Mouse (Mus musculus) spleen, postnatal 14 days (tissue): ENCODE data around the gene Akap2.

ENCODE experiments used
- DNase-seq, 2 experiments: peaks; one replicate each; pipeline ENCODE4 v3.0.0; 2021 to 2022; ENCODE audit warnings: low spot score in 2 of 2

Akap2 gene

DNA sequence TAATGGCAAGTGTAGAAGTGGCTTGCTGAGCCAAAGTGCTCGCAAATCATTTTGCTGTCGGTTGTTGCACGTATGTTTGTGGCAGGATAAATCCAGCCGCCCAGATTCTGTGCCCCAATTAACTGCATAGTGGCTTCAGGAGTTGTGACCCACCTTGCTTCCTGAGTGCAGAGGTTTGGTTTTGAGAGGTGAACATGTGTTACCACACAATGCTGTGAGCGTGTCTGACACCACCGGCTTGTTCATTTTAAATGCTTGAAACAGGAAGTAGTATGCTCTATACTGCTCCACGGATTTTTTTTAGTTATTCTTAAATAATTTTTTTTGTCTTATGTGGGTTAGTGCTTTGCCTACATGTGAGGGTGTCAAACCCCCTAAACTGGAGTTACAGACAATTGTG lies 114.9 kb downstream of the Akap2 start:
- no peak for DNase-seq

DNA sequence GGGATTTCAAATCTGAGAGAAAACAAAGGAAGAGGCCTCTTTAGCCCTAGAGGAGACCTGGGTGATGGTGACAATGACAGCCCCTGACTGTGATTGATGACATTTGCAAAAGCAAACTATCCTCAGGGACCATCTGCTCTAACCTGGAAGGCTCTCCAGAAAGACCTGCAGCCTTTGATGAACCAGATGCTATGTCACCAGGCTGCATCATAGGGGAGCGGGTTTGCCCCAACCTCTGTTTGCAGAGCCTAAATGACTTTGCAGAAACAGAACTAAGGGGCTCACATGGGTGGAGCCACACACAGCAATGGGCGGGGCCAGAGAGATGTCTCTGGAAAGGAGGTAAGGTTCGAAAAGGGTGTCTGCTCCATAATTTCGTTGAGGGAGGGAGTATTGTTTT lies 115.6 kb downstream of the Akap2 start:
- no peak for DNase-seq

GRCm38 (mm10) chr4:57834141-57834540 lies 116.7 kb downstream of the Akap2 start:
- no peak for DNase-seq

- DNase-seq = no peak
These were observed 119.6 kb downstream of the Akap2 start for GRCm38 (mm10) chr4:57837089-57837488.

DNA sequence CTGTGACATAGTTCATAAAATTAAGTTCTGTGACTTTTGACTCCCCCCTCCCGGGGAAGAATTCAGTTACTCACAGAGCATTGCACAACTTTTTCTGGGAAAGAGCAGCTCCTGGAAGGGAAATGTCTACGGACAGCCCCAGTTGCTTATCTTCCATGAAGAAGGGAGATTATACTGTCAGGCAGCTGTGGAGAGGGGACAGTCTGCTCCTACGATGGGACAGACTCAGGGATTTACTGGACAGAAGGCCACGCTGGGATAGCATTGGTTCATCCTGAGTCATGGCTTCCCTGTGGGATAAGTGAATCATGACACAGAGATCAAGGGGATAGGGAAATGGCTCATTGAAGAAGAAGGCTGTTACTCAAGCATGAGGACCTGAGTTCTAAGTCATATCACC lies 121.9 kb downstream of the Akap2 start:
- no peak for DNase-seq

GRCm38 (mm10) chr4:57841911-57842310 lies 124.5 kb downstream of the Akap2 start:
- no peak for DNase-seq

- DNase-seq = no peak
These were observed 125.2 kb downstream of the Akap2 start for GRCm38 (mm10) chr4:57842472-57843305.

- DNase-seq = no peak
These were observed 127.6 kb downstream of the Akap2 start for GRCm38 (mm10) chr4:57845031-57845431.

DNA sequence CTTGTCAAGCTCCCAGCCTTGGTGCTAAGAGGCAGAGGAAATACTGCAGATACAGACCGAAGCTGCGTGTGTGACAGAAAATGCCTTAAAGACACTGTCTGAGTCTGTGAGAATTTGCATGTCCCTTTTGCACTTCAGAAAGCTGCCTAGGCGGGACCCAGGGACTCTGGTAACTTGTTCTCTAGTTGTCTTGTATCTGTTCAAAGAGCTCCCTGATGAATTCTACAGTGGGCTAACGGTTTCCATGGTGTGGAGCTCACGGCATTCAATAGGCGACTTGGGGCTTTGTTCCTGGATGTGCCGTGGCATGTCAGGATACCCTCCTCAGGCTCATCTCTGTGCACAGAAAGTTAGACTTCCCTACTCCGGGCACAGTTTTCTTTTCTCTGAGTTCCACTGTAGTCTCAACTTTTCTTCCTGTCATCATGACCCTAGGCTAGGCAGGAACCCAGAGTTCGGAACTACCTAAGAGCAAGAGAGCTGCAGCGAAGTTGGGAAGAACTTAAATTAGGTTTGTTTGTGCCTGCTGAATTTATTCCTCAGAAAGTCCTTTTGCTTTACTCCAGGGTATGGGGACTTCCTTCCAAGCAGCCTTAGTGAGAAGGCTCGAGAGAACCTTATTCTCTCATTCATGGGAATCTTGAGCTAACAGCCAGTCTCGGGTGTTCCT lies 128.2 kb downstream of the Akap2 start:
- DNase-seq = no peak

GRCm38 (mm10) chr4:57846381-57846990 lies 129.0 kb downstream of the Akap2 start:
- no peak for DNase-seq

DNA sequence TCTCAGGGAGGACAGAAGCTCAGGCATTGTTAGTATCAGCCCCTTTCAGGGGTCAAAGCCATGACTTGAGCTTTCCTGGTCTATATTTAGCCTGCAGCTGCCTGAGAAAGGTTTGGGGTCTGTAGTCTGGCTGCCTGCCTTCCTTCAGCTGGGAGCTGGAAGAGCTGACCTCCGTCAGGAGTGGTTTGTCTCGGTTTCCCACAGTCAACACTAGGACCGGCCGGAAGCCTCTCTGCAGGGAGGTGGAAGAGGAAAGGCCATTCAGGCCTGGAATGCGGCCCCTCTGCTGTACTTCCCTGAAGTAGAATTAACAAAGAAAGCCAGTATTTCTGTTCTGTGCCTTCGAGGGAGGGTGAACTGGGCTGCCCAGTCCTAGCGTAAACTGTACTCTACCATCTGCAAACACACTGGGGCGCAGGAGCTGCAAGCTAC lies 129.6 kb downstream of the Akap2 start:
- DNase-seq = no peak

DNA sequence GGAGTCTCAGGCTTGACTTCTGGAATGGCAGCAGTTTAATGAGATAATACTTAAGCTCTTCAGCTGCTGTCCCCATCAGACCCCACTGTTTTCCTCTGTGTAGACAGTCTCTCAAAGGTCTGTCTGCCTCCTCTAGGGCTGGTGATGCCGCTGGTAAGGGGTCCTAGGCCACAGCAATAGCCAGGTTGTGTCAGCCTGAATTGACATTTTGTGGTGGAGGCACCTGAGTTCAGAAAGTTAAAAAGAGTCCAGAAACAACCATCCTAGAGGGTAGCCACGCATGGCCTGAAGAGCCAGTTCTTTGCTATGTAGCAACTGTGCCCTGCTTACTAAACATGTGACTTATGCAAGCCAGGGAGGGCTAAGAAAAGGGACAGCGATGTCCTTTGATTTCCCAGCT lies 130.2 kb downstream of the Akap2 start:
- no peak for DNase-seq

- DNase-seq = no peak
These were observed 132.0 kb downstream of the Akap2 start for GRCm38 (mm10) chr4:57849465-57849864.

GRCm38 (mm10) chr4:57851731-57852130 lies 134.3 kb downstream of the Akap2 start:
- DNase-seq = no peak

GRCm38 (mm10) chr4:57852461-57853040 lies 135.1 kb downstream of the Akap2 start:
- DNase-seq = no peak

GRCm38 (mm10) chr4:57854181-57854580 lies 136.7 kb downstream of the Akap2 start:
- DNase-seq = no peak

DNA sequence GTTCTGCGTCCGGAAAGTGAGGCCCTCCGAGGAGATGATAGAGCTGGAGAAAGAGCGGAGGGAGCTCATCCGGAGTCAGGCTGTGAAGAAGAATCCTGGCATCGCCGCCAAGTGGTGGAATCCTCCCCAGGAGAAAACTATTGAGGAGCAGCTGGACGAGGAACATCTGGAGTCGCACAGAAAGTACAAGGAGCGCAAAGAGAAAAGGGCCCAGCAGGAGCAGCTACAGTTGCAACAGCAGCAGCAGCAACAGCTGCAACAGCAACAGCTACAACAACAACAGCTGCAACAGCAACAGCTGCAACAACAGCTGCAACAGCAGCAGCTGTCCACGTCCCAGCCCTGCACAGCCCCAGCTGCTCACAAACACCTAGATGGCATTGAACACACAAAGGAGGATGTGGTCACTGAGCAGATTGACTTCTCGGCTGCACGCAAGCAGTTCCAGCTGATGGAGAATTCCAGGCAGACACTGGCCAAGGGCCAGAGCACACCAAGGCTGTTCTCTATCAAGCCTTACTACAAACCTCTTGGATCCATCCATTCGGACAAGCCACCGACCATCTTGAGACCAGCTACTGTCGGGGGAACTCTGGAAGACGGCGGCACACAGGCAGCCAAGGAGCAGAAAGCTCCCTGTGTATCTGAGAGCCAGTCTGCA lies 138.0 kb downstream of the Akap2 start:
- DNase-seq = no peak

- DNase-seq = no peak
These were observed 139.2 kb downstream of the Akap2 start for GRCm38 (mm10) chr4:57856673-57857072.

DNA sequence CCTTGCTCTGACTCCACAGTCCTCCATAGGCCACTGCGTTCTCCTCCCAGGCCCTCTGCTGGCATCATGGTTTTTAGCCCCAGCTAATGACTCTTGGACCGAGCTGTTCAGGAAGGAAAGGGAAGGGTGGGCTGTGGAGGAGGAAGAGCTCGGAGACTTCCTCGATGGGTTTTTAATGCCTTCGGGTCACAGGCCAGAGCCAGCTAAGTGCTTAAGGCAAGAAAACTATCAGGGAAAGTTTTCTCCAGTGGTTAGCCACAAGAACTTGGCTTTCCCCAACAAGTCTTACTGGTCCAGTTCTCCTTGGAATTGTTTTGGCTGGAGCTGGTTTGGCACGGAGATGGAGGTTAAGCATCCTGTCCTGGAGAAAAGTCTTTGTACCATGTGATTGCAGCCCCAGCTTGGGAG lies 142.8 kb downstream of the Akap2 start:
- no peak for DNase-seq

- no peak for DNase-seq
These were observed 143.7 kb downstream of the Akap2 start for GRCm38 (mm10) chr4:57861166-57861565.

DNA sequence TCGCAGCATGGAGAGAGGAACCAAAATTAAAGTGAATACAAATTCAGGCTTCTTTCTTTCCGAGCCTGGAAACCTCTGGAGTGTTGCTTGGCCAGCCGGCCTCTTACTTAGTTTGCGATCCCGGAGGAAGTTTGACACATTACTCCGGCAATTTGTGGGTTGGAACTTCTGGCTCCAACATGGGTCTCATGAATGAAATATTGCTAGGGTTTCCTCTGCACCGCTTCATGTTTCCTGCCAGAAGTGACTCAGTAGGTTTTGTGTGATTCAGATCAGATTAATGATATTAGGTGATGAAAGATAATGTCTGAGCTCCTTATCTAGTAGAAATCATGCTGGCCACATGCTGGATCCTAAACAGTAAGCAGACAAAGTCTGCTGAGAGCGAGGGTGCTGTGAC lies 144.4 kb downstream of the Akap2 start:
- DNase-seq = no peak
